10 mouse cellular contexts compared by ENCODE assay signal in genomic region chr14:28511029-28511651, GRCm38 (mm10). TPM values are rescaled to one million over a fixed set of nuclear protein-coding genes. Genes with fewer than 3 reads are reported as not detected.
DNase-seq lines count a peak whose midpoint lies in the region; ATAC-seq and TF ChIP-seq lines count a peak whose summit lies in the region.
"Had no signal": no experiment of that assay in that cellular context is flagged by ENCODE, and none has a peak within 500 bp of the region (broad histone marks: within the 10 kb centered on the region; RNA-seq: fewer than 3 reads in every experiment).

No protein-coding gene starts in this region.

- peak overlapping the region; percentile 96 for H3K4me2 ChIP-seq in forebrain, embryonic 16.5 days (ENCODE audit: low read length)
- H3K4me2 ChIP-seq in intestine, postnatal 0 days (replicated peaks; ENCODE audit: low read depth), result peak overlapping the region; percentile 64
- H3K4me2 ChIP-seq in midbrain, embryonic 12.5 days (replicated peaks), result peak overlapping the region; percentile 91

- H3K4me3 ChIP-seq in forebrain, embryonic 16.5 days (replicated peaks; ENCODE audit: low read length), result peak overlapping the region; percentile 35
- peak overlapping the region; percentile 40 for H3K4me3 ChIP-seq in intestine, postnatal 0 days (ENCODE audit: low read depth, low read length)
- peak overlapping the region; percentile 52 for H3K4me3 ChIP-seq in midbrain, embryonic 12.5 days
- H3K4me3 ChIP-seq: erythroblast, embryonic 14.5 days; myocyte had no signal

- under 1% methylated on average over 38 of the region's 41 CpGs for WGBS in forebrain, embryonic 16.5 days
- whole genome bisulfite sequencing in intestine, postnatal 0 days, result 4% methylated on average over 41 of the region's 41 CpGs
- under 1% methylated on average over 41 of the region's 41 CpGs for WGBS in midbrain, embryonic 12.5 days

- ATAC-seq in cerebellum, adult (ENCODE audit: insufficient number of reproducible peaks, low FRiP score, low TSS enrichment), result no peak
- no peak for ATAC-seq in forebrain, embryonic 16.5 days
- ATAC-seq in intestine, postnatal 0 days, result no peak
- no peak for ATAC-seq in midbrain, embryonic 12.5 days (ENCODE audit: low FRiP score, low read depth)
- ATAC-seq in megakaryocyte progenitor cell, adult 5-6 weeks (replicated peaks; ENCODE audit: poor library complexity), result no peak

- peak overlapping the region; percentile 53 for H3K9ac ChIP-seq in forebrain, embryonic 16.5 days (replicated peaks; ENCODE audit: low read depth, low read length)
- H3K9ac ChIP-seq in intestine, postnatal 0 days (ENCODE audit: low read depth, low read length), result peak overlapping the region; percentile 17; the same call in 1 of the 2 replicates
- H3K9ac ChIP-seq in midbrain, embryonic 12.5 days (replicated peaks), result peak overlapping the region; percentile 63

- H3K27me3 ChIP-seq in forebrain, embryonic 16.5 days (replicated peaks; ENCODE audit: control insufficient read depth, insufficient read depth, low read length), result peaks cover 46% of the 10 kb centered on the region
- peaks cover 59% of the 10 kb centered on the region for H3K27me3 ChIP-seq in intestine, postnatal 0 days (replicated peaks; ENCODE audit: control insufficient read depth, insufficient read depth, low read length)
- peaks cover 57% of the 10 kb centered on the region for H3K27me3 ChIP-seq in midbrain, embryonic 12.5 days

- TF ChIP-seq CTCF in intestine, postnatal 0 days (IDR thresholded peaks at IDR 0.05; ENCODE audit: low read depth), result no peak

- peaks cover 48% of the 10 kb centered on the region for H3K4me1 ChIP-seq in forebrain, embryonic 16.5 days (replicated peaks; ENCODE audit: control insufficient read depth, insufficient read depth, low read length)
- H3K4me1 ChIP-seq in intestine, postnatal 0 days (replicated peaks; ENCODE audit: control insufficient read depth, insufficient read depth, low read length), result 0 out of 2 replicates have a peak, but pooled peaks cover 6% of the 10 kb centered on the region
- H3K4me1 ChIP-seq in midbrain, embryonic 12.5 days, result peaks cover 47% of the 10 kb centered on the region

- no peaks in the 10 kb centered on the region for H3K9me3 ChIP-seq in forebrain, embryonic 16.5 days (ENCODE audit: control insufficient read depth, low read length)
- no peaks in the 10 kb centered on the region for H3K9me3 ChIP-seq in intestine, postnatal 0 days (ENCODE audit: control insufficient read depth)
- no peaks in the 10 kb centered on the region for H3K9me3 ChIP-seq in midbrain, embryonic 12.5 days

- DNase-seq in cerebellum, postnatal 10 days, result peak; percentile 52 to 54
- DNase-seq in NIH3T3 (ENCODE audit: low read depth), result peak; percentile 56
- DNase-seq in spleen, adult 18-20 months, result no peak

- H3K36me3 ChIP-seq in forebrain, embryonic 16.5 days (ENCODE audit: control insufficient read depth, insufficient read depth), result no peaks in the 10 kb centered on the region
- H3K36me3 ChIP-seq in intestine, postnatal 0 days (ENCODE audit: control insufficient read depth, insufficient read depth), result no peaks in the 10 kb centered on the region
- no peaks in the 10 kb centered on the region for H3K36me3 ChIP-seq in midbrain, embryonic 12.5 days

- H3K27ac ChIP-seq in forebrain, embryonic 16.5 days (ENCODE audit: low read length), result 0 out of 2 replicates have a peak overlapping the region, but pooled peaks have one; percentile 29
- no peak overlapping the region for H3K27ac ChIP-seq in intestine, postnatal 0 days (ENCODE audit: low read depth, low read length)
- peak overlapping the region; percentile 63 for H3K27ac ChIP-seq in midbrain, embryonic 12.5 days (replicated peaks)

RNA-seq across cellular contexts. Expression of gene Wnt5a, which starts 6.6 kb away (rescaled TPM):
- polyA plus RNA-seq in forebrain, embryonic 16.5 days (2015; fragmentation: Nextera tagmentation; extraction: Ambion mirVana), result 11.8 and 12.0 TPM in 2 replicates
- 11.6 and 12.0 TPM in 2 replicates for polyA plus RNA-seq in intestine, postnatal 0 days (2015; fragmentation: Nextera tagmentation; extraction: Ambion mirVana)
- 19.3 and 22.5 TPM in 2 replicates for polyA plus RNA-seq in midbrain, embryonic 12.5 days (2016; fragmentation: Nextera tagmentation; extraction: Ambion mirVana)
- not detected in 2 replicates for total RNA-seq in megakaryocyte progenitor cell, adult 5-6 weeks (2015)
- total RNA-seq in megakaryocyte progenitor cell, adult 5-6 weeks (2017), result not detected in 2 replicates
- polyA plus RNA-seq: erythroblast, embryonic 14.5 days had no signal

Comparison
In these comparisons a context has a peak if more than half of its experiments do, and no peak if none do; other contexts are left out.
1. DNase-seq: peak in cerebellum, postnatal 10 days (2 of 2) and NIH3T3 (single experiment); none in spleen, adult 18-20 months (0 of 2).
2. Peak in every context shown above with its lines, with median percentiles within 50 percentile points of each other: H3K4me2 ChIP-seq, H3K4me3 ChIP-seq and H3K9ac ChIP-seq.